Mouse (Mus musculus) forebrain, embryonic 11.5 days (tissue): ENCODE data around the gene Nme3. TPM values are rescaled to one million over a fixed set of nuclear protein-coding genes. Genes with fewer than 3 reads are reported as not detected.

Experiments
- ATAC-seq: fragments of 200-750 bp; cut with Nextera tagmentation; replicated peaks from 2 replicates; pipeline ENCODE4 v1.8.0; 2017; ENCODE audit warnings: moderate TSS enrichment; ENCODE audit not compliant: low FRiP score
- DNase-seq: peaks from one replicate; pipeline ENCODE4 v3.0.0-alpha.2; 2017; ENCODE audit warnings: low spot score
- H3K27ac ChIP-seq: fragments of 300-500 bp; sonication (generic); 2 replicates; pipeline ENCODE4 v1.5.1; 2014; ENCODE audit warnings: low read depth, low read length
- H3K27me3 ChIP-seq: fragments of 300-500 bp; sonication (generic); 2 replicates; pipeline ENCODE4 v1.6.1; 2014; ENCODE audit warnings: mild to moderate bottlenecking, low read length, mixed read lengths; ENCODE audit not compliant: control insufficient read depth, insufficient read depth
- H3K36me3 ChIP-seq: fragments of 300-500 bp; sonication (generic); 2 replicates; pipeline ENCODE4 v1.6.1; 2014; ENCODE audit warnings: mild to moderate bottlenecking, low read length, moderate library complexity, mixed read lengths; ENCODE audit not compliant: control insufficient read depth, insufficient read depth
- H3K4me1 ChIP-seq: fragments of 300-500 bp; sonication (generic); replicated peaks from 2 replicates; pipeline ENCODE4 v1.6.1; 2014; ENCODE audit warnings: low read length, mixed read lengths; ENCODE audit not compliant: control insufficient read depth, insufficient read depth
- H3K4me2 ChIP-seq: fragments of 300-500 bp; sonication (generic); 2 replicates; pipeline ENCODE4 v1.6.1; 2014; ENCODE audit warnings: low read depth, mild to moderate bottlenecking, low read length, moderate library complexity, mixed read lengths; ENCODE audit not compliant: severe bottlenecking
- H3K4me3 ChIP-seq: fragments of 300-500 bp; sonication (generic); 2 replicates; pipeline ENCODE4 v1.5.1; 2014; ENCODE audit warnings: low read depth, low read length
- H3K9ac ChIP-seq: fragments of 300-500 bp; sonication (generic); 2 replicates; pipeline ENCODE4 v1.6.1; 2014; ENCODE audit warnings: low read length
- H3K9me3 ChIP-seq: fragments of 300-500 bp; sonication (generic); 2 replicates; pipeline ENCODE4 v1.6.1; 2016; ENCODE audit warnings: low read length, mixed read lengths; ENCODE audit not compliant: control insufficient read depth
- WGBS: fragments of 180-500 bp; shearing (Covaris S2); extraction: QIAGEN DNeasy Blood & Tissue Kit; methylation state at CpG from one replicate; pipeline ENCODE4 v1.1.7; 2014; 5-methylcytosine and 5-hydroxymethylcytosine counted together
- polyA plus RNA-seq: library from polyadenylated mRNA; unstranded; fragments of >200 nt; fragmentation: Nextera tagmentation; extraction: Ambion mirVana; gene quantifications from 2 replicates; pipeline ENCODE4 v1.2.1, GENCODE M21; 2014

The Nme3 gene
- polyA plus RNA-seq, 1 experiment from 2014 or later = 60.8 TPM

DNA sequence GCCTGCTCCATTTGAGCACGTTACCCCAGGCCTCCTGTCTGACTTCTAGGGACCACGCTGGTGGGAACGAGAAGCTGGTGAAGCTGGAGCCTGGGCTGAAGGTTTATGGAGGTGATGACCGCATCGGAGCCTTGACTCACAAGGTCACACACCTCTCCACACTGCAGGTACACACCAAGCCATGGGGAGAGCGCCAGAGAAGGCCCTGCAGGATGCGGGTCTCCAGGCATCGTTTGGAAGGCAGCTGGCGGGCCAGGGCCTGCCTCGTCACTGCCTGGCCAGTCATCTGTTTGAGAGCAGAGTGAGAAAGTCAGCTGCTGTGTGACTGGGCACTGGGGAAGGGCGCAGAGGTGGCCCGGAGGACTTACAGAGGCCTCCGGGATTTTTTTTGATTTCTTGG lies 39.7 kb upstream of the Nme3 start:
- ATAC-seq (no peak), DNase-seq (peak; percentile 38)
- Histone ChIP-seq H3K27me3 (peaks cover under 1% of the 10 kb centered on the region; the same call in 1 of the 2 replicates), H3K4me3 (no peak overlapping the region), H3K9ac (no peak overlapping the region), H3K4me2 (no peak overlapping the region), H3K36me3 (no peaks in the 10 kb centered on the region), H3K27ac (no peak overlapping the region), H3K9me3 (no peaks in the 10 kb centered on the region), H3K4me1 (no peaks in the 10 kb centered on the region)
- 88% methylated on average over 13 of the region's 13 CpGs for WGBS

DNA sequence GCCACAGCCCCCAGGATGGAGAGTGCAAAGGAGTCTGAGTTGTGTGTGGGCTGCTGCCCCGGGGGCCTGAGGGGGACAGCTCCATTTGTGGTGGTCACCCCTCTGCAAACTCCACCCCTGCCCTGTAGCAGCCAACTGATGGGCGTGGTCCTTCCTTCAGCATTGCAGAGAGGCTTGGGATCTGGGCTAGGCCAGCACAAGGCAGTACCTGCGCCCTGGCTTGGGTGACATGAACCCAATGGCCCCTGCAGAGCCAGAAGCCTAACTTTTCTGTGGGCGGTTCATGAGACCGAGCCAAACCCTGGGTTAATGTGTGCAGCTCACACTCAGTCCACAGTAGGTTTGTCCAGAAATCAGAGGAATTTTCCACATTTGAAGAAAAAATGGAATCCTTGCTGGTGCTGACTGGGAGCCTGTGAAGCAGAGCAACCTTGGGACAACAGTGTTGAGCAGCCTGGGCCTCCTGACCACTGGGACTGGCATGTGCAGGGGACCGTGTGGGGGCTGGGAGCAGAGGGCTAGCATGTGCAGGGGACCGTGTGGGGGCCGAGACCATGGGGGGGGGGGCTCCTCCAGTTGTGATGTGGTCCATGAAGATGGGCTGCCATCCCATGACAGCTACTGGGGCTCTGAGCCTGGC lies 38.3 kb upstream of the Nme3 start:
- H3K4me3 ChIP-seq = no peak overlapping the region
- no peaks in the 10 kb centered on the region for H3K36me3 ChIP-seq
- H3K4me1 ChIP-seq = no peaks in the 10 kb centered on the region
- H3K9ac ChIP-seq = no peak overlapping the region
- H3K27me3 ChIP-seq = no peaks in the 10 kb centered on the region
- no peaks in the 10 kb centered on the region for H3K9me3 ChIP-seq
- peak; percentile 41 for DNase-seq
- H3K4me2 ChIP-seq = no peak overlapping the region
- H3K27ac ChIP-seq = no peak overlapping the region
- no peak for ATAC-seq
- WGBS = 89% methylated on average over 8 of the region's 8 CpGs

DNA sequence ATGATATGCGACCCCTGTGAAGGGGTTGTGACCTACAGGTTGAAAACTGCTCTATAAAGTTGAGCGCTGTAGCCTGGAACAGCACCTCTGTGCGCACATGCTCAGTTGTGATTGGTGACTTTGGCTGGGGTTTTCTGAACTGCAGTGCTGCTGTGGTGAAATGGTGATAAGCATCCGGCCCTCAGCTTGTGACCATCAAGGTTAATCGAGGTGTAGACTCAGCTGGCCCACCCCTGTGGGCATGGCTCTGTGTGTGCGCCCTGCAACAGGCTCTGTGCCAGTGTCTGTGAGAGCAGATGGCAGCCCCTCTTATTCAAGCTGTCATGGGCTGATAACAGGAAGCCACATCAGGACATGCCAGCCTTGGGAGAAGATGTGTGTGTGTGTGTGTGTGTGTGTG lies 37.3 kb upstream of the Nme3 start:
- Histone ChIP-seq H3K36me3 (no peaks in the 10 kb centered on the region), H3K4me3 (no peak overlapping the region), H3K27ac (no peak overlapping the region), H3K9ac (no peak overlapping the region), H3K4me2 (no peak overlapping the region), H3K9me3 (no peaks in the 10 kb centered on the region), H3K27me3 (no peaks in the 10 kb centered on the region), H3K4me1 (no peaks in the 10 kb centered on the region)
- ATAC-seq = no peak
- WGBS = 88% methylated on average over 6 of the region's 6 CpGs
- no peak for DNase-seq

DNA sequence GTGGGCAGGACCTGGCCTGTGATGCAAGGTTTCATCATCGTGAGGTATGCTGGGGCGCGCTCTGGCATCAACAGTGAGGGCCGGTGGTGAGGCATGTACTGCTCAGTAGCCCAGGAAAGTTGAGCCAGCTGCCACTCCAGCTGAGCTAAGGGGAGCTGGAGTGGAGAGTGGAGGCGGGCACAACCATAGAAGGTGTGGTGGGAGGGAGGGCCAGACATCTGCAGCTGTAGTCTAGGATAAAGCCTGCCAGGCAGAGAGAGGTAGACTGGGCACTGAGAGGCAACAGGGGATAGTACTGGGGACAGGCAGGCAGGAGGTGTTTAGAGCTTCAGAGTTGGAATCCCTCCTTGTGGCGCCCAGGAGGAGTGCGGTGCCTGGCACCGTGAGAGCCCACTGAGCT lies 36.2 kb upstream of the Nme3 start:
- Histone ChIP-seq H3K36me3 (no peaks in the 10 kb centered on the region), H3K27ac (no peak overlapping the region), H3K27me3 (no peaks in the 10 kb centered on the region), H3K4me2 (no peak overlapping the region), H3K9ac (no peak overlapping the region), H3K4me1 (no peaks in the 10 kb centered on the region), H3K4me3 (no peak overlapping the region), H3K9me3 (no peaks in the 10 kb centered on the region)
- no peak for ATAC-seq
- WGBS = 92% methylated on average over 8 of the region's 8 CpGs
- DNase-seq = peak; percentile 41

DNA sequence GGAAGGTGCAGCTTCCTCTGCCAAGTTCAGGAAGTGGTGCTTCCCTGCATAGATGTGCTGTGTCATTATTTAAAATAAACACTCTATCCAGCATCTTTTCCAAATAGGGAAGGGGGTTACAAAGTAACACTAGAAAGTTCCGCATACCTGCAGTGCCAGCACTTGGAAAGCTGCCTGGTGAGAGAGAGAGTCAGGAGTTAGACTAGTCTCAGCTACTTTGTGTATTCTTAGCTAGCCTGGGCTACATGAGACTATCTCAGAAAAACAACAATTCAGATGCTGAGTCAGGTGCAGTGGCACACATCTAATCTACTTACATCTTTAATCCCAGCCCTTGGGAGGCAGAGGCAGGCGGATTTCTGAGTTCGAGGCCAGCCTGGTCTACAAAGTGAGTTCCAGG lies 34.5 kb upstream of the Nme3 start:
- DNase-seq (no peak), ATAC-seq (no peak)
- Histone ChIP-seq H3K27me3 (no peaks in the 10 kb centered on the region), H3K27ac (no peak overlapping the region), H3K4me2 (no peak overlapping the region), H3K4me1 (no peaks in the 10 kb centered on the region), H3K9ac (no peak overlapping the region), H3K36me3 (no peaks in the 10 kb centered on the region), H3K9me3 (no peaks in the 10 kb centered on the region), H3K4me3 (no peak overlapping the region)
- WGBS = 95% methylated on average over 3 of the region's 3 CpGs

DNA sequence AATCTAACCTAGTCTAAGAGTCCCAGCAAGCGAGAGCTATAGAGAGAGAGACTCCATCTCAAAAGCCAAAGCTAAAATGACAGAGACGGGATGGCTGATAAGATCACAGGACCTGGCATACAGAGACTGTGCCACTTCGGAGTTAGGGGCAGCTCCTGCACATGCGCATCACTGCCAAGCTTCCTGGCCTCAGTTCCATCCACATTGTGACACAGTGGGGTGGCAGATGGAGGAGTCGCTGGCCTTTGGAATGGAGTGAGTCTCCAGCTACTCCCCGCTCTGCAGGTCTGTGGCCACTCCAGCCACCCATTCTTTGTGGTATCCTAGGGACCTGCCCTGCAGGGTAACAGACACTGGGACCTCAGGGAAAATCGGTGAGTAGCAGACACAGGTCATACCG lies 30.5 kb upstream of the Nme3 start, which contains the start of gene Igfals:
Gene Igfals (plus strand): TSS at position 222 of the 400 bp plus-strand sequence.
- Histone ChIP-seq H3K36me3 (no peaks in the 10 kb centered on the region), H3K4me2 (no peak within 1 kb of the TSS), H3K9me3 (no peaks in the 10 kb centered on the region), H3K27ac (no peak within 1 kb of the TSS), H3K9ac (no peak within 1 kb of the TSS), H3K4me1 (no peaks in the 10 kb centered on the region), H3K27me3 (no peaks in the 10 kb centered on the region), H3K4me3 (no peak within 1 kb of the TSS)
- WGBS = 92% methylated on average over 8 of the region's 8 CpGs
- ATAC-seq (no peak), DNase-seq (peak; percentile 40)

DNA sequence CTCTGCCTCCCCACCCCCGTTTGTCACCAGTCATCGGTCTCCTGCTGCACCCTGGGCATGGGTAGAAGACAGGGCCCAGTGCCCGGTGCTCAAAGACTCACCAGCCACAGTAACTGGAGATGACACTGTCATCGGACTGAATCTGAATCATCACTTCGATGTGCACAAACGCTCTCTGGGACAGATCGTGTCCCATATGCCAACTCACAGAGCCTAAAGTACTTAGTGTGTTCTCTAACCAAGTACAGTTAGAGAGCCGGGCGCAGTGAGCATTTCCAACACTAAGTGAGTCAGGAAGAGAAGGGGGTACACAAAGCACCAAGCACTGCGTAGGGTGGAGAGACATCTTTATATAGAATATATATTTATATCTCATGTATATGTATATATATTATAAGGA lies 28.4 kb upstream of the Nme3 start:
- Histone ChIP-seq H3K36me3 (no peaks in the 10 kb centered on the region), H3K9ac (no peak overlapping the region), H3K9me3 (no peaks in the 10 kb centered on the region), H3K27ac (no peak overlapping the region), H3K4me3 (no peak overlapping the region), H3K27me3 (no peaks in the 10 kb centered on the region), H3K4me2 (no peak overlapping the region), H3K4me1 (no peaks in the 10 kb centered on the region)
- 93% methylated on average over 10 of the region's 10 CpGs for whole genome bisulfite sequencing
- no peak for ATAC-seq
- no peak for DNase-seq

DNA sequence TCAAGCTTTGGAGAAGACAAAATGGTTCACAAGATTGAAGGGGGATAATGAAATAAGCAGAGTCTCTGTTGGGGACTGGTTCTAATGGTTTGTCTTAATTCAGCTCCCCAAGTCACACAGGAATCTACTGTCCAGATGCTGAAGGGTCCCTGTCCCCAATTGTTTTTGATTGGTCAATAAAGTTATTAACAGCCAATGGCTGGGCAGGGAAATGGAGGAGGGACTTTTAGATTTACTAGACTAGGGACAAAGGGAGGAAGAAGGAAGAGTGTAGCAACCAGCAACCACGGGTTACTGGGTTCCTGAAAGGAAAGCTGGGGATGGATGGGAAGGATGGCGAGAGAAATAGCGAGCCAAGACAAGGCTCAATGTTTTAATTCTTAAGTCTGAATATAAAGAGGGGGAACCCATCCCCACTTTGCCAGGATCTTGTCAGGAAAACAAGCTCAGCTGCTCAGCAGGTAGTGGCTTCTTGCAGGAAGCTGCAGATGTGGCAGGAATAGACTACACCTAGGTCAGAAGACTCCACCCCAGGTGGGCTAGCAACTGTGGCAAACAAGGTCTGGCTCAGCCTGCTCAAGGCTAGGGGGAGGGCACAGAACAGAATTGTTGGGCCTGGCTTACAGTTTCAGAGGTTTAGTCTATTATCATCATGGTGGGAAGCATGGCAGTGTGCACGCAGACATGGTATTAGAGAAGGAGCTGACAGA lies 22.4 kb upstream of the Nme3 start:
- Histone ChIP-seq H3K4me3 (no peak overlapping the region), H3K9ac (no peak overlapping the region), H3K27me3 (no peaks in the 10 kb centered on the region), H3K36me3 (no peaks in the 10 kb centered on the region), H3K4me2 (no peak overlapping the region), H3K27ac (no peak overlapping the region), H3K4me1 (no peaks in the 10 kb centered on the region), H3K9me3 (no peaks in the 10 kb centered on the region)
- ATAC-seq = no peak
- DNase-seq = no peak
- WGBS = 47% methylated on average over 4 of the region's 4 CpGs

DNA sequence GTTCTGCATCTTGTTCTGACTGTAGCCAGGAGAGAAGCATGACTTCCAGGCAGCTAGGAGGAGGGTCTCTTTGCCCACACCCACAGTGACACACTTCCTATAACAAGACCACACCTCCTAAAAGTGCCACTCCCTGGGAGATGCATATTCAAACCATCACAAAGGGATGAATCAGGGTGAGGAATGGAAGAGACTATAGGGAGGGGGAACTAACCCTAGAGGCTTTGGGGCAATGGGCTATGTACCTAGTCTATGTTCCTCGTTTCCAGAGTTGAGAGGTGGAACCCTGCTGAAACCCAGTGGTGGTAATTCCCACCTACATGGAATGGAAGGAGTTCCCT lies 21.9 kb upstream of the Nme3 start:
- WGBS = 81% methylated on average over 1 of the region's 1 CpGs
- DNase-seq = no peak
- no peaks in the 10 kb centered on the region for H3K27me3 ChIP-seq

More for the DNA sequence above, 21.9 kb upstream of the Nme3 start:
- no peak overlapping the region for H3K9ac ChIP-seq
- H3K27ac ChIP-seq = no peak overlapping the region
- H3K36me3 ChIP-seq = no peaks in the 10 kb centered on the region
- H3K4me3 ChIP-seq = no peak overlapping the region
- no peak for ATAC-seq
- H3K9me3 ChIP-seq = no peaks in the 10 kb centered on the region
- H3K4me2 ChIP-seq = no peak overlapping the region
- no peaks in the 10 kb centered on the region for H3K4me1 ChIP-seq
